8 mouse cellular contexts compared by ENCODE assay signal in the genomic region with DNA sequence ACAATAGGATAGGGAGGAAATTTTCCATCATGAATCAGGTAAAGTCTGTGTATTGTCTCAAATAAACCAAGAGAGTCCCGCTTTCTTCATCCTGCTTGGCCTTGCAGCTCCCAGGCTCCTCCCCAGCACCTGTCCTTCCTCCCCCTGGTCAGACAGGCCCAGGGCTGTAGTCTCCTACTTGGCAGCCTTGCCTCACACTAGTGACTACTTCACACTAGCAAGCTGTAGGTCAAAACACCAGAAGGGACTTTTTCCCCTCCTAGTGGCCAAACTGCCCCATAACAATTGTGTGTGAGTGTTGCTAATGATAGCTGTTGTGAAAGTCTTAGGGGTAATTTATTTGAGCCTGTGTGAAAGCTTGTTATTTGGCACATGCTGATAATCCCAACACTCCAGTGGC.
A peak's percentile ranks its signal among the peaks of the same experiment; 100 is the strongest.
DNase-seq lines count a peak whose midpoint lies in the region; ATAC-seq and TF ChIP-seq lines count a peak whose summit lies in the region.

No protein-coding gene starts in this region.

- no peaks in the 10 kb centered on the region for H3K36me3 ChIP-seq in kidney, postnatal 0 days (ENCODE audit: insufficient read depth, low read length)
- H3K36me3 ChIP-seq in stomach, postnatal 0 days (ENCODE audit: control insufficient read depth, insufficient read depth, low read length), result no peaks in the 10 kb centered on the region
- peaks cover 65% of the 10 kb centered on the region for H3K36me3 ChIP-seq in hindbrain, embryonic 14.5 days (replicated peaks; ENCODE audit: control insufficient read depth, insufficient read depth)

- no peaks in the 10 kb centered on the region for H3K4me1 ChIP-seq in kidney, postnatal 0 days (replicated peaks; ENCODE audit: insufficient read depth, low read length)
- no peaks in the 10 kb centered on the region for H3K4me1 ChIP-seq in stomach, postnatal 0 days (replicated peaks; ENCODE audit: control insufficient read depth, insufficient read depth)
- no peaks in the 10 kb centered on the region for H3K4me1 ChIP-seq in hindbrain, embryonic 14.5 days (replicated peaks; ENCODE audit: control insufficient read depth, insufficient read depth, low read length)

- no peak for ATAC-seq in kidney, postnatal 0 days (replicated peaks; ENCODE audit: low FRiP score, low read depth)
- ATAC-seq in stomach, postnatal 0 days (ENCODE audit: low FRiP score, low TSS enrichment), result no peak
- no peak for ATAC-seq in hindbrain, embryonic 14.5 days (ENCODE audit: low FRiP score)

- no peak for TF ChIP-seq EP300 in stomach, postnatal 0 days (optimal IDR thresholded peaks at IDR 0.05)

- 67% methylated on average over 1 of the region's 1 CpGs for WGBS in kidney, postnatal 0 days
- WGBS in stomach, postnatal 0 days, result 75% methylated on average over 1 of the region's 1 CpGs
- WGBS in hindbrain, embryonic 14.5 days, result 71% methylated on average over 1 of the region's 1 CpGs

- DNase-seq in adrenal gland, postnatal 10 days, result peak; percentile 11
- no peak for DNase-seq in adrenal gland, postnatal 25 days
- peak; percentile 32 for DNase-seq in kidney, postnatal 0 days (ENCODE audit: low spot score)
- DNase-seq in kidney, adult 11 months, result no peak
- DNase-seq in urinary bladder, postnatal 36 days (ENCODE audit: low spot score in 2 of 2), result peak; percentile 10 to 12
- no peak for DNase-seq in urinary bladder, adult 2 months (ENCODE audit: low spot score)
- no peak for DNase-seq in stomach, postnatal 0 days (ENCODE audit: low spot score)
- no peak for DNase-seq in hindbrain, embryonic 14.5 days (ENCODE audit: low spot score)

- H3K27ac ChIP-seq in kidney, postnatal 0 days, result no peak overlapping the region
- H3K27ac ChIP-seq in stomach, postnatal 0 days (replicated peaks), result no peak overlapping the region
- H3K27ac ChIP-seq in hindbrain, embryonic 14.5 days, result no peak overlapping the region

- no peaks in the 10 kb centered on the region for H3K27me3 ChIP-seq in kidney, postnatal 0 days (ENCODE audit: insufficient read depth, low read length)
- H3K27me3 ChIP-seq in stomach, postnatal 0 days (ENCODE audit: control insufficient read depth, insufficient read depth, low read length), result no peaks in the 10 kb centered on the region
- H3K27me3 ChIP-seq in hindbrain, embryonic 14.5 days (ENCODE audit: control insufficient read depth, insufficient read depth, low read length), result no peaks in the 10 kb centered on the region

- no peaks in the 10 kb centered on the region for H3K9me3 ChIP-seq in kidney, postnatal 0 days (replicated peaks; ENCODE audit: low read length)
- H3K9me3 ChIP-seq in stomach, postnatal 0 days (ENCODE audit: control insufficient read depth, low read length), result no peaks in the 10 kb centered on the region
- no peaks in the 10 kb centered on the region for H3K9me3 ChIP-seq in hindbrain, embryonic 14.5 days (ENCODE audit: control insufficient read depth, low read length)

- no peak overlapping the region for H3K4me2 ChIP-seq in kidney, postnatal 0 days (ENCODE audit: low read length)
- no peak overlapping the region for H3K4me2 ChIP-seq in stomach, postnatal 0 days (replicated peaks; ENCODE audit: low read depth)
- H3K4me2 ChIP-seq in hindbrain, embryonic 14.5 days (replicated peaks), result no peak overlapping the region

- H3K4me3 ChIP-seq in kidney, postnatal 0 days (replicated peaks; ENCODE audit: low read depth, low read length), result no peak overlapping the region
- H3K4me3 ChIP-seq in stomach, postnatal 0 days (ENCODE audit: low read depth, low read length), result no peak overlapping the region
- no peak overlapping the region for H3K4me3 ChIP-seq in hindbrain, embryonic 14.5 days (replicated peaks; ENCODE audit: low read length)

- TF ChIP-seq CTCF in kidney, postnatal 0 days (IDR thresholded peaks at IDR 0.05; ENCODE audit: low read depth), result peak; percentile 68
- TF ChIP-seq CTCF in stomach, postnatal 0 days (IDR thresholded peaks at IDR 0.05; ENCODE audit: low read depth), result peak; percentile 72

- H3K9ac ChIP-seq in kidney, postnatal 0 days (ENCODE audit: low read depth, low read length), result no peak overlapping the region
- H3K9ac ChIP-seq in stomach, postnatal 0 days (ENCODE audit: low read length), result no peak overlapping the region
- no peak overlapping the region for H3K9ac ChIP-seq in hindbrain, embryonic 14.5 days

Comparison
In these comparisons a context has a peak if more than half of its experiments do, and no peak if none do; other contexts are left out.
1. DNase-seq: peak in adrenal gland, postnatal 10 days (single experiment), kidney, postnatal 0 days (single experiment) and urinary bladder, postnatal 36 days (2 of 2); none in adrenal gland, postnatal 25 days (single experiment), kidney, adult 11 months (single experiment), urinary bladder, adult 2 months (single experiment), stomach, postnatal 0 days (single experiment) and hindbrain, embryonic 14.5 days (single experiment).